Mouse (Mus musculus) embryonic fibroblast, embryonic 13.5 days (primary cell): Measurements from ENCODE around the gene Smcr8.

Experiments
- CTCF ChIP-seq: IDR thresholded peaks from 2 replicates; pipeline ENCODE4 v1.5.1; 2011; ENCODE audit warnings: mild to moderate bottlenecking, control low read depth, low read length, moderate library complexity, borderline replicate concordance; ENCODE audit not compliant: insufficient read depth
- POLR2A ChIP-seq: IDR thresholded peaks from 2 replicates; pipeline ENCODE4 v1.6.1; 2011; ENCODE audit warnings: low read depth, mild to moderate bottlenecking, control low read depth, low read length, moderate library complexity

DNA sequence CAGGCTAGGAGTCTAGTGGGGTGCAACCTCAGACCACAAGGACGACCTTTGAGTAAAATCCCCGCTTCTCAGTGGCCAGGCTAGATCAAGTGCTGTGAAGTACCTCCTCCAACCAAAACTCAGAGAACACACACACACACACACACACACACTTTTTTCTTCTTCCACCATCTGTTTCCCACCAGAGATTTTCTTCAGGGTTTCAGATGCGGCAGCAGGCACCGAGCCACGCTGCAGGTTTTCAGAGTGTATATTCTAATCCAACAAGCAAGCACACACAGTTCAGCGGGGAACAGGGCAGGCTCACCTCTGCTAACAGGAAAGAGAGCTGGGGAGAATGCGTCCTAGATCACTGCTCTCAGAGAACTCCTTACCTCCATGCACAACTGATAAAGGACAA lies 21.8 kb upstream of the Smcr8 start:
- TF ChIP-seq POLR2A = no peak
- TF ChIP-seq CTCF = no peak
